Mouse (Mus musculus): ENCODE measurements around the gene Dscam. TPM values are rescaled to one million over a fixed set of nuclear protein-coding genes. Genes with fewer than 3 reads are reported as not detected.

Gene Dscam
- total and polyA plus RNA-seq, 2 experiments from 2014 or later: not detected

DNA sequence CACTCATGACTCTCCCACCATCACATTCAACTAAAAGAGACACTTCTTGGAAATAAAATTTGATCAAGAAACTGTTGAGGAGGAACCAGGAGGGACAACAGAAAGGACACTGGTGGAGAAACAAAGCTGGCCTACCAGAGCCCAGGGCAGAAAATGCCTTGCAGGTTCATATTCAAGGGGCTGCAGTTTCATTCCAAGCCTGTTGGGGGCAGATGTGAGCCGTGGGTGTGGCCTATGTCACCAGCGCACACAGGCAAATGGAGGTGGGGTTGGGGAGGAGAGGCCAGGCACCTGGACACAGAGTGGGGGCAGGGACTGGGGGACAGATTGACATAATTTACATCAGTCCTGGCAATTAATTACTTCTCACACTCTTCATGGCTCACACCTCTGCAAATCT lies 452.3 kb downstream of the Dscam start:
- Histone ChIP-seq H3K27me3 (ENCODE audit: control insufficient read depth, insufficient read depth, low read length) (no peaks in the 10 kb centered on the region), H3K27ac (ENCODE audit: low read depth) (no peak overlapping the region), H3K9ac (replicated peaks; ENCODE audit: low read depth, low read length) (no peak overlapping the region), H3K4me3 (ENCODE audit: low read depth, low read length) (no peak overlapping the region), H3K36me3 (replicated peaks; ENCODE audit: control insufficient read depth, insufficient read depth, low read length) (no peaks in the 10 kb centered on the region), H3K4me1 (ENCODE audit: control insufficient read depth, insufficient read depth) (no peaks in the 10 kb centered on the region), H3K4me2 (ENCODE audit: low read depth, low read length) (no peak overlapping the region), H3K9me3 (replicated peaks; ENCODE audit: control insufficient read depth, low read length) (no peaks in the 10 kb centered on the region)
- ATAC-seq (ENCODE audit: insufficient read depth, low read depth): no peak
- WGBS: 14% methylated on average over 2 of the region's 2 CpGs
- TF ChIP-seq CTCF (IDR thresholded peaks at IDR 0.05; ENCODE audit: low read depth): 0 out of 2 replicates have a peak, but pooled peaks have one; percentile 12
- no peak for TF ChIP-seq EP300 (IDR thresholded peaks at IDR 0.05; ENCODE audit: low read depth)
- no peak for DNase-seq (ENCODE audit: low spot score)

DNA sequence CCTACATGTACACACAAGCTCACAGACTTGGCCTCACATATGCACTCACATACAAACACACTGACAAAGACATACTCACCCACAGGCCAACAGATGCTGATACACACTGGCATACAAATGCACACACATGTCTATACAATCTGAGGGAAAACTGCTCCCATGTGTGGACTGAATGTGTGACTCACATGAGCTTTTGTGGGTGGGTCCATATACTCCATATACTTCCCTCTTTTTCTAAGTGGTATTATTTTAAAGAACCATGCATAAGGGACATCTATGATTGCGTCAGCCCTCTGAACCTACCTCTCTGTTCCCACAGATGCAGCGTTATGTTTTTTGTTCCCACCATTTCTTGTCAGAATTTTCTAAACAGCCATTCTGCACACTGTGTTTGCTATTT lies 453.9 kb downstream of the Dscam start:
- TF ChIP-seq CTCF (IDR thresholded peaks at IDR 0.05; ENCODE audit: low read depth): no peak
- TF ChIP-seq EP300 (IDR thresholded peaks at IDR 0.05; ENCODE audit: low read depth): no peak
- Histone ChIP-seq H3K9ac (replicated peaks; ENCODE audit: low read depth, low read length) (no peak overlapping the region), H3K36me3 (replicated peaks; ENCODE audit: control insufficient read depth, insufficient read depth, low read length) (no peaks in the 10 kb centered on the region), H3K4me2 (ENCODE audit: low read depth, low read length) (no peak overlapping the region), H3K4me3 (ENCODE audit: low read depth, low read length) (no peak overlapping the region), H3K27me3 (ENCODE audit: control insufficient read depth, insufficient read depth, low read length) (no peaks in the 10 kb centered on the region), H3K27ac (ENCODE audit: low read depth) (no peak overlapping the region), H3K9me3 (replicated peaks; ENCODE audit: control insufficient read depth, low read length) (no peaks in the 10 kb centered on the region), H3K4me1 (ENCODE audit: control insufficient read depth, insufficient read depth) (no peaks in the 10 kb centered on the region)
- ATAC-seq (ENCODE audit: insufficient read depth, low read depth): no peak
- no peak for DNase-seq (ENCODE audit: low spot score)
- WGBS: 84% methylated on average over 2 of the region's 2 CpGs

DNA sequence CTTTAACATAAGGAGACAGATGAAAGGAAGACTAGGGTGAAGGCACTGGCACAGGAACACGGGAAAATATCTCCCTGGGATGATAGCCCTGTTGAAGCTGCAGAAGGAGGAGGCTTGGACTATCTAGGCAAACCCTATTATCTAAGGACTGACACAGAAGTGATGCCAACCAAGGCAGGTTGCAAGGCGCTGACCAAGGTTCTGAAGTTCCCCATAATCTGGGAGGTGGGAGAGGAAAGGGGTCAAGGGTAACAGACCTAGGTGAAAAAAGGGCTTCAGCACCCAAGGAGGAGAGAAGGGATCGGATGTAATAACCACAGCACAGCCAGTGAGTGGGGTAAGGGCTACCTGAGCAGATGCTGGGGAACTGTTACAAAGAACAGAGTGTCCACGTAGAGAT lies 458.6 kb downstream of the Dscam start:
- no peak overlapping the region for H3K9ac ChIP-seq (replicated peaks; ENCODE audit: low read depth, low read length)
- no peak for ATAC-seq (ENCODE audit: insufficient read depth, low read depth)
- no peaks in the 10 kb centered on the region for H3K27me3 ChIP-seq (ENCODE audit: control insufficient read depth, insufficient read depth, low read length)
- no peak overlapping the region for H3K27ac ChIP-seq (ENCODE audit: low read depth)
- 39% methylated on average over 4 of the region's 4 CpGs for WGBS
- H3K36me3 ChIP-seq (replicated peaks; ENCODE audit: control insufficient read depth, insufficient read depth, low read length): no peaks in the 10 kb centered on the region
- no peak overlapping the region for H3K4me2 ChIP-seq (ENCODE audit: low read depth, low read length)
- no peak overlapping the region for H3K4me3 ChIP-seq (ENCODE audit: low read depth, low read length)
- DNase-seq (ENCODE audit: low spot score): no peak
- H3K4me1 ChIP-seq (ENCODE audit: control insufficient read depth, insufficient read depth): no peaks in the 10 kb centered on the region
- TF ChIP-seq EP300 (IDR thresholded peaks at IDR 0.05; ENCODE audit: low read depth): no peak
- no peak for TF ChIP-seq CTCF (IDR thresholded peaks at IDR 0.05; ENCODE audit: low read depth)
- H3K9me3 ChIP-seq (replicated peaks; ENCODE audit: control insufficient read depth, low read length): no peaks in the 10 kb centered on the region

DNA sequence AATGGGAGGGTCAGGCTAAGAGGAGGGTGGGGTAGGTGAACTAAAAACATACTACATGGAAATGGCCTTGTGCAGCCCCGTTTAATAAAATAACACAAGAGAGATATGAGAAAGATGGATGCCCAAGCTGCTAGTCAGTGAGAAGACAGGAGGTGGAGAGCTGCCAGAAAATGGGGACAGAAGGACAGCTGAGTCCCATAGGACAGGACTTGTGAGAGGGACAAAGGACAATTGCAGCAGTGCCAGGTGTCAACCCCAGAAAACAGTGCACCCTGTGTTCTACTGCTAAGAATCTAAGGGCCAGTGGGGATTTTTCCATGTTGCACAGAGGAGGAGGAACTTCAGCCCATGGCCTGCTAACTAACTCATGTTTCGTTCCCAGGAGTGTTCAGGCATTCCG lies 470.0 kb downstream of the Dscam start:
- Histone ChIP-seq H3K4me1 (ENCODE audit: control insufficient read depth, insufficient read depth) (no peaks in the 10 kb centered on the region), H3K27ac (ENCODE audit: low read depth) (no peak overlapping the region), H3K9ac (replicated peaks; ENCODE audit: low read depth, low read length) (no peak overlapping the region), H3K9me3 (replicated peaks; ENCODE audit: control insufficient read depth, low read length) (no peaks in the 10 kb centered on the region), H3K4me2 (ENCODE audit: low read depth, low read length) (no peak overlapping the region), H3K4me3 (ENCODE audit: low read depth, low read length) (no peak overlapping the region), H3K36me3 (replicated peaks; ENCODE audit: control insufficient read depth, insufficient read depth, low read length) (no peaks in the 10 kb centered on the region), H3K27me3 (ENCODE audit: control insufficient read depth, insufficient read depth, low read length) (no peaks in the 10 kb centered on the region)
- WGBS: 66% methylated on average over 3 of the region's 3 CpGs
- TF ChIP-seq EP300 (IDR thresholded peaks at IDR 0.05; ENCODE audit: low read depth) (no peak), CTCF (IDR thresholded peaks at IDR 0.05; ENCODE audit: low read depth) (no peak)
- DNase-seq (ENCODE audit: low spot score) (no peak), ATAC-seq (ENCODE audit: insufficient read depth, low read depth) (no peak)

DNA sequence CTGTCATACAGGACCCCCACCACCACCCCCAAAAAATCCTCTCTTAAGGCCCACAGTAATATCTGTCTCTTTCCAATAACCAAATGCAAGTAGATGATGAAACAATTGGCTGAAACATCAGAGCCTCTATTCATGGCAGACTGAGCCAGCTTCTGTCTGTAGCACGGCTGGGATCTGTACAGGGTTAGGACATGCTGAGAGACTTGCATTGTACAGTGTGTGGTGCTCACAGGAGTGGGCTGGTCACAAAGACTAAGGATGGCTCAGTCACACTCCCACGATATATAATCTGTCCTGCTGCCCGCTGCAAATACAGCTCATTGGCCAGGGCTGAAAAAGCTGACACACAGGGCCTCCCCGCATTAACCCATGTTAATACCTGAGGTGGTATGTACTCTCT lies 474.7 kb downstream of the Dscam start:
- Histone ChIP-seq H3K27me3 (ENCODE audit: control insufficient read depth, insufficient read depth, low read length) (no peaks in the 10 kb centered on the region), H3K4me1 (ENCODE audit: control insufficient read depth, insufficient read depth) (no peaks in the 10 kb centered on the region), H3K4me2 (ENCODE audit: low read depth, low read length) (no peak overlapping the region), H3K9me3 (replicated peaks; ENCODE audit: control insufficient read depth, low read length) (no peaks in the 10 kb centered on the region), H3K27ac (ENCODE audit: low read depth) (no peak overlapping the region), H3K9ac (replicated peaks; ENCODE audit: low read depth, low read length) (no peak overlapping the region), H3K36me3 (replicated peaks; ENCODE audit: control insufficient read depth, insufficient read depth, low read length) (no peaks in the 10 kb centered on the region), H3K4me3 (ENCODE audit: low read depth, low read length) (no peak overlapping the region)
- 72% methylated on average over 4 of the region's 4 CpGs for WGBS
- no peak for TF ChIP-seq CTCF (IDR thresholded peaks at IDR 0.05; ENCODE audit: low read depth)
- no peak for TF ChIP-seq EP300 (IDR thresholded peaks at IDR 0.05; ENCODE audit: low read depth)
- DNase-seq (ENCODE audit: low spot score): no peak
- no peak for ATAC-seq (ENCODE audit: insufficient read depth, low read depth)

DNA sequence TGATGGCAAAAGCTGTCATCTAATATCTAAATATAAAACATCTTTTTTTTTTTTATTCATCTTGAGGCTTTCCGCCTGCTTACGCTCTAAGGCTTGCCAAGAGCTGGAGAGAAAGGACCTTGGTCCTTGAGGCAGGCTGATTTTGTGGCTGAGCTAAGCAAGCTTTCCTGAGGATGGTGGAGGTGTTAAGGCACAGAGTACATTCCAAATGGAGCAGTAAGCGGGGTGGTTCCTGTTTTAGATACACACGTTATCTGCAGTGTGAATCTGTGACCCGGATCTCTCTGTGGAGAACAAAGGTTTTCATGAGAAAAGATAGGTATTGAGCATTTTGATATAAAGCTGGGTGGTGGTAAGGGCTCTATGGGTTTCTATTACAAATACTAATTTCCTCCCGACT lies 479.0 kb downstream of the Dscam start:
- H3K4me1 ChIP-seq (ENCODE audit: control insufficient read depth, insufficient read depth): no peaks in the 10 kb centered on the region
- TF ChIP-seq EP300 (IDR thresholded peaks at IDR 0.05; ENCODE audit: low read depth) (no peak), CTCF (IDR thresholded peaks at IDR 0.05; ENCODE audit: low read depth) (no peak)
- 75% methylated on average over 6 of the region's 6 CpGs for WGBS
- DNase-seq (ENCODE audit: low spot score) (no peak), ATAC-seq (ENCODE audit: insufficient read depth, low read depth) (no peak)
- no peaks in the 10 kb centered on the region for H3K27me3 ChIP-seq (ENCODE audit: control insufficient read depth, insufficient read depth, low read length)
- no peak overlapping the region for H3K4me2 ChIP-seq (ENCODE audit: low read depth, low read length)
- H3K9ac ChIP-seq (replicated peaks; ENCODE audit: low read depth, low read length): no peak overlapping the region
- H3K4me3 ChIP-seq (ENCODE audit: low read depth, low read length): no peak overlapping the region
- H3K27ac ChIP-seq (ENCODE audit: low read depth): no peak overlapping the region
- no peaks in the 10 kb centered on the region for H3K9me3 ChIP-seq (replicated peaks; ENCODE audit: control insufficient read depth, low read length)
- H3K36me3 ChIP-seq (replicated peaks; ENCODE audit: control insufficient read depth, insufficient read depth, low read length): no peaks in the 10 kb centered on the region

Data from heart, postnatal 0 days (tissue).